Mouse (Mus musculus): Measurements from ENCODE around the gene Plaur. TPM values are rescaled to one million over a fixed set of nuclear protein-coding genes. Genes with fewer than 3 reads are reported as not detected.

Gene Plaur
- polyA plus RNA-seq (2015; fragmentation: Nextera tagmentation; extraction: Ambion mirVana) = 1.9 and 2.3 TPM in 2 replicates

- peaks cover 18% of the 10 kb centered on the region for H3K4me1 ChIP-seq (replicated peaks)
- DNase-seq = no peak
- peaks cover 15% of the 10 kb centered on the region for H3K27me3 ChIP-seq
- 0 out of 2 replicates have a peak within 1 kb of the TSS, but pooled peaks have one; percentile 30 for H3K9ac ChIP-seq
- no peaks in the 10 kb centered on the region for H3K36me3 ChIP-seq
- WGBS (ENCODE audit: insufficient replicate concordance) = under 1% methylated on average over 27 of the region's 27 CpGs
- peak within 1 kb of the TSS; percentile 38 for H3K4me3 ChIP-seq (replicated peaks)
- 0 out of 2 replicates have a peak within 1 kb of the TSS, but pooled peaks have one; percentile 50 for H3K27ac ChIP-seq
- H3K9me3 ChIP-seq (replicated peaks) = no peaks in the 10 kb centered on the region
- H3K4me2 ChIP-seq = peak within 1 kb of the TSS; percentile 55
- ATAC-seq (ENCODE audit: low read depth) = 0 out of 2 replicates have a peak, but pooled peaks have one; percentile 41
These were observed at the start of gene Plaur for GRCm38 (mm10) chr7:24462388-24463319. TSS of gene Plaur (plus strand) at chr7:24462484.

- WGBS (ENCODE audit: insufficient replicate concordance) = 60% methylated on average over 3 of the region's 3 CpGs
- no peak for ATAC-seq (ENCODE audit: low read depth)
- H3K4me1 ChIP-seq (replicated peaks) = 0 out of 2 replicates have a peak, but pooled peaks cover 10% of the 10 kb centered on the region
These were observed 48.7 kb upstream of the Plaur start for GRCm38 (mm10) chr7:24413630-24414029.

GRCm38 (mm10) chr7:24415261-24415660, 47.0 kb upstream of the Plaur start:
- H3K36me3 ChIP-seq = peaks cover 35% of the 10 kb centered on the region
- no peak overlapping the region for H3K4me3 ChIP-seq (replicated peaks)

More at GRCm38 (mm10) chr7:24413630-24414029, 48.7 kb upstream of the Plaur start:
- no peaks in the 10 kb centered on the region for H3K9me3 ChIP-seq (replicated peaks)
- no peak overlapping the region for H3K4me3 ChIP-seq (replicated peaks)
- H3K27me3 ChIP-seq = no peaks in the 10 kb centered on the region
- peaks cover 36% of the 10 kb centered on the region for H3K36me3 ChIP-seq
- no peak overlapping the region for H3K9ac ChIP-seq
- DNase-seq = no peak
- no peak overlapping the region for H3K4me2 ChIP-seq
- H3K27ac ChIP-seq = no peak overlapping the region

GRCm38 (mm10) chr7:24419579-24419978, 42.7 kb upstream of the Plaur start:
- DNase-seq (no peak), ATAC-seq (ENCODE audit: low read depth) (no peak)
- WGBS (ENCODE audit: insufficient replicate concordance) = 86% methylated on average over 8 of the region's 8 CpGs
- no peaks in the 10 kb centered on the region for H3K27me3 ChIP-seq
- no peak overlapping the region for H3K4me2 ChIP-seq
- H3K9ac ChIP-seq = no peak overlapping the region
- no peaks in the 10 kb centered on the region for H3K9me3 ChIP-seq (replicated peaks)
- H3K36me3 ChIP-seq = peaks cover 62% of the 10 kb centered on the region
- H3K4me1 ChIP-seq (replicated peaks) = 0 out of 2 replicates have a peak, but pooled peaks cover 6% of the 10 kb centered on the region
- no peak overlapping the region for H3K4me3 ChIP-seq (replicated peaks)
- H3K27ac ChIP-seq = no peak overlapping the region

More at GRCm38 (mm10) chr7:24415261-24415660, 47.0 kb upstream of the Plaur start:
- DNase-seq = no peak
- H3K27me3 ChIP-seq = no peaks in the 10 kb centered on the region
- 68% methylated on average over 7 of the region's 7 CpGs for WGBS (ENCODE audit: insufficient replicate concordance)
- H3K9ac ChIP-seq = no peak overlapping the region
- H3K4me2 ChIP-seq = no peak overlapping the region
- H3K4me1 ChIP-seq (replicated peaks) = 0 out of 2 replicates have a peak, but pooled peaks cover 10% of the 10 kb centered on the region
- H3K27ac ChIP-seq = no peak overlapping the region
- no peaks in the 10 kb centered on the region for H3K9me3 ChIP-seq (replicated peaks)
- no peak; the same call in 1 of the 2 replicates for ATAC-seq (ENCODE audit: low read depth)

- no peaks in the 10 kb centered on the region; the same call in 1 of the 2 replicates for H3K4me1 ChIP-seq (replicated peaks)
- H3K27ac ChIP-seq = no peak overlapping the region
- 74% methylated on average over 7 of the region's 7 CpGs for WGBS (ENCODE audit: insufficient replicate concordance)
- H3K36me3 ChIP-seq = peaks cover 46% of the 10 kb centered on the region
- H3K27me3 ChIP-seq = no peaks in the 10 kb centered on the region
- DNase-seq (no peak), ATAC-seq (ENCODE audit: low read depth) (no peak)
- no peak overlapping the region for H3K9ac ChIP-seq
- no peak overlapping the region for H3K4me2 ChIP-seq
- no peak overlapping the region for H3K4me3 ChIP-seq (replicated peaks)
- H3K9me3 ChIP-seq (replicated peaks) = no peaks in the 10 kb centered on the region
These were observed 40.6 kb upstream of the Plaur start for GRCm38 (mm10) chr7:24421648-24422047.

- ATAC-seq (ENCODE audit: low read depth) (no peak), DNase-seq (no peak)
- Histone ChIP-seq H3K36me3 (peaks cover 40% of the 10 kb centered on the region), H3K27me3 (no peaks in the 10 kb centered on the region), H3K27ac (no peak overlapping the region), H3K9me3 (replicated peaks) (no peaks in the 10 kb centered on the region), H3K9ac (no peak overlapping the region), H3K4me3 (replicated peaks) (no peak overlapping the region), H3K4me1 (replicated peaks) (no peaks in the 10 kb centered on the region; the same call in 1 of the 2 replicates), H3K4me2 (no peak overlapping the region)
- WGBS (ENCODE audit: insufficient replicate concordance) = 83% methylated on average over 8 of the region's 8 CpGs
These were observed 40.0 kb upstream of the Plaur start for GRCm38 (mm10) chr7:24422251-24422650.

- peaks cover 39% of the 10 kb centered on the region for H3K36me3 ChIP-seq
- no peak for ATAC-seq (ENCODE audit: low read depth)
- H3K27ac ChIP-seq = no peak overlapping the region
- H3K9ac ChIP-seq = no peak overlapping the region
- no peaks in the 10 kb centered on the region; the same call in 1 of the 2 replicates for H3K4me1 ChIP-seq (replicated peaks)
- DNase-seq = no peak
- no peaks in the 10 kb centered on the region for H3K27me3 ChIP-seq
- H3K4me2 ChIP-seq = no peak overlapping the region
- H3K9me3 ChIP-seq (replicated peaks) = no peaks in the 10 kb centered on the region
- no peak overlapping the region for H3K4me3 ChIP-seq (replicated peaks)
- 82% methylated on average over 15 of the region's 15 CpGs for WGBS (ENCODE audit: insufficient replicate concordance)
These were observed 39.0 kb upstream of the Plaur start for GRCm38 (mm10) chr7:24423107-24423763.

GRCm38 (mm10) chr7:24423956-24424732, 38.1 kb upstream of the Plaur start:
- H3K27ac ChIP-seq = no peak overlapping the region; the same call in 1 of the 2 replicates
- no peaks in the 10 kb centered on the region for H3K27me3 ChIP-seq
- no peak overlapping the region for H3K4me3 ChIP-seq (replicated peaks)
- DNase-seq = no peak
- peak; percentile 37; the same call in 1 of the 2 replicates for ATAC-seq (ENCODE audit: low read depth)
- peaks cover 37% of the 10 kb centered on the region for H3K36me3 ChIP-seq
- no peaks in the 10 kb centered on the region for H3K9me3 ChIP-seq (replicated peaks)
- no peak overlapping the region for H3K9ac ChIP-seq
- no peaks in the 10 kb centered on the region; the same call in 1 of the 2 replicates for H3K4me1 ChIP-seq (replicated peaks)
- H3K4me2 ChIP-seq = no peak overlapping the region
- 76% methylated on average over 12 of the region's 12 CpGs for WGBS (ENCODE audit: insufficient replicate concordance)

GRCm38 (mm10) chr7:24425919-24426318, 36.4 kb upstream of the Plaur start:
- no peak for ATAC-seq (ENCODE audit: low read depth)
- no peak overlapping the region for H3K27ac ChIP-seq
- no peak overlapping the region for H3K4me3 ChIP-seq (replicated peaks)
- 71% methylated on average over 9 of the region's 9 CpGs for WGBS (ENCODE audit: insufficient replicate concordance)
- peaks cover 25% of the 10 kb centered on the region for H3K36me3 ChIP-seq
- no peak for DNase-seq
- no peaks in the 10 kb centered on the region; the same call in 1 of the 2 replicates for H3K4me1 ChIP-seq (replicated peaks)
- H3K4me2 ChIP-seq = no peak overlapping the region
- no peak overlapping the region for H3K9ac ChIP-seq
- H3K9me3 ChIP-seq (replicated peaks) = no peaks in the 10 kb centered on the region
- H3K27me3 ChIP-seq = no peaks in the 10 kb centered on the region

- 83% methylated on average over 8 of the region's 8 CpGs for WGBS (ENCODE audit: insufficient replicate concordance)
These were observed 35.1 kb upstream of the Plaur start for GRCm38 (mm10) chr7:24427168-24427567.

More at GRCm38 (mm10) chr7:24427168-24427567, 35.1 kb upstream of the Plaur start:
- Histone ChIP-seq H3K36me3 (peaks cover 13% of the 10 kb centered on the region; the same call in 1 of the 2 replicates), H3K4me1 (replicated peaks) (no peaks in the 10 kb centered on the region; the same call in 1 of the 2 replicates), H3K27me3 (peaks cover 7% of the 10 kb centered on the region), H3K9ac (no peak overlapping the region), H3K27ac (no peak overlapping the region), H3K4me2 (no peak overlapping the region), H3K4me3 (replicated peaks) (no peak overlapping the region), H3K9me3 (replicated peaks) (no peaks in the 10 kb centered on the region)
- ATAC-seq (ENCODE audit: low read depth) (no peak), DNase-seq (no peak)
